Mouse (Mus musculus) A20 (cell line): ENCODE data around the gene Plau.

ENCODE experiments used
- DNase-seq: peaks from one replicate; pipeline ENCODE4 v3.0.0-alpha.2; 2011; ENCODE audit warnings: low read depth, low spot score

The Plau gene

DNA sequence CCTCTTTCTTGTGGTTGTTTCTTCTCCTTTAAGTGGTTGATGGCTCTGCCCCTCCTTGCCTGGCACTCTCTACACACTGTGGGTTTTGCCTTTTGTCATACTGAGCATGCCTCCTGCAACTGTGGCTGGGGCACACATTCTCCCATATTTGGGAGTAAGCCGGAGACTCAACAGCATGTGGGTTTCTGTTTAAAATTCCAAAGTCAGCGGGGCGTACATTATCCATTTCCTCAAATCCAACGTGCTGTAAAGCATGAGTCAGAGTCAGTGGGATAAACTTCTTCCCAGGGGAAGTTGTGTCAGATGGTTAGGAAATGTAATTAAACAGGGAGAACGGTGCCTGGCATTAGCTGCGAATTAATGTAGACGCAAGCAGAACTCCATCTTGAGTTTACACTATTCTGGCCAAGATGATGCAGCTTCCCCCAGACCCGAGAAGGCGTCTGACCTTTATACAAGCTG is 55.5 kb downstream of the Plau start:
- DNase-seq: no peak
